Mouse (Mus musculus) forebrain, embryonic 12.5 days (tissue): ENCODE measurements around the gene Slc4a1. TPM values are rescaled to one million over a fixed set of nuclear protein-coding genes. Genes with fewer than 3 reads are reported as not detected.
A peak's percentile ranks its signal among the peaks of the same experiment; 100 is the strongest.

ENCODE experiments used
- ATAC-seq: fragments of 200-750 bp; cut with Nextera tagmentation; 2 replicates; pipeline ENCODE4 v1.8.0; 2017; ENCODE audit warnings: moderate TSS enrichment; ENCODE audit not compliant: low FRiP score
- H3K27ac ChIP-seq: fragments of 300-500 bp; sonication (generic); 2 replicates; pipeline ENCODE4 v1.5.1; 2016; ENCODE audit warnings: mild to moderate bottlenecking
- H3K27me3 ChIP-seq: fragments of 300-500 bp; sonication (generic); 2 replicates; pipeline ENCODE4 v1.6.1; 2016; ENCODE audit warnings: mild to moderate bottlenecking
- H3K36me3 ChIP-seq: fragments of 300-500 bp; sonication (generic); replicated peaks from 2 replicates; pipeline ENCODE4 v1.6.1; 2016; ENCODE audit warnings: mild to moderate bottlenecking
- H3K4me1 ChIP-seq: fragments of 300-500 bp; sonication (generic); 2 replicates; pipeline ENCODE4 v1.6.1; 2016
- H3K4me2 ChIP-seq: fragments of 300-500 bp; sonication (generic); 2 replicates; pipeline ENCODE4 v1.6.1; 2016; ENCODE audit warnings: mild to moderate bottlenecking, moderate library complexity
- H3K4me3 ChIP-seq: fragments of 300-500 bp; sonication (generic); replicated peaks from 2 replicates; pipeline ENCODE4 v1.5.1; 2016; ENCODE audit warnings: mild to moderate bottlenecking
- H3K9ac ChIP-seq: fragments of 300-500 bp; sonication (generic); 2 replicates; pipeline ENCODE4 v1.6.1; 2016; ENCODE audit warnings: mild to moderate bottlenecking
- H3K9me3 ChIP-seq: fragments of 300-500 bp; sonication (generic); 2 replicates; pipeline ENCODE4 v1.6.1; 2016
- WGBS: fragments of 180-500 bp; shearing (Covaris S2); methylation state at CpG from one replicate; pipeline ENCODE4 v1.1.7; 2016; 5-methylcytosine and 5-hydroxymethylcytosine counted together
- polyA plus RNA-seq: library from polyadenylated mRNA; unstranded; fragments of >200 nt; fragmentation: Nextera tagmentation; extraction: Ambion mirVana; gene quantifications from 2 replicates; pipeline ENCODE4 v1.2.1, GENCODE M21; 2016

Slc4a1 gene
- polyA plus RNA-seq, 1 experiment from 2014 or later = 25.7 TPM

GRCm38 (mm10) chr11:102352378-102352777 is 13.6 kb downstream of the Slc4a1 start:
- 44% methylated on average over 5 of the region's 5 CpGs for WGBS
- Histone ChIP-seq H3K9ac (no peak overlapping the region), H3K9me3 (no peaks in the 10 kb centered on the region), H3K27me3 (peaks cover 9% of the 10 kb centered on the region), H3K36me3 (no peaks in the 10 kb centered on the region), H3K4me2 (no peak overlapping the region), H3K27ac (no peak overlapping the region), H3K4me1 (no peaks in the 10 kb centered on the region), H3K4me3 (no peak overlapping the region)
- no peak for ATAC-seq

GRCm38 (mm10) chr11:102350981-102351523 is 15.0 kb downstream of the Slc4a1 start:
- no peak for ATAC-seq

GRCm38 (mm10) chr11:102350416-102350815 is 15.6 kb downstream of the Slc4a1 start:
- no peak for ATAC-seq
- H3K4me3 ChIP-seq = no peak overlapping the region
- H3K9ac ChIP-seq = no peak overlapping the region
- H3K4me2 ChIP-seq = no peak overlapping the region
- WGBS = 90% methylated on average over 4 of the region's 4 CpGs
- no peaks in the 10 kb centered on the region for H3K36me3 ChIP-seq
- no peak overlapping the region for H3K27ac ChIP-seq
- H3K9me3 ChIP-seq = no peaks in the 10 kb centered on the region
- 0 out of 2 replicates have a peak, but pooled peaks cover 2% of the 10 kb centered on the region for H3K4me1 ChIP-seq
- peaks cover 5% of the 10 kb centered on the region for H3K27me3 ChIP-seq

More at GRCm38 (mm10) chr11:102350981-102351523, 15.0 kb downstream of the Slc4a1 start:
- H3K27ac ChIP-seq = no peak overlapping the region
- no peak overlapping the region for H3K9ac ChIP-seq
- no peaks in the 10 kb centered on the region for H3K36me3 ChIP-seq
- no peaks in the 10 kb centered on the region for H3K9me3 ChIP-seq
- WGBS = 91% methylated on average over 17 of the region's 17 CpGs
- H3K4me1 ChIP-seq = 0 out of 2 replicates have a peak, but pooled peaks cover 2% of the 10 kb centered on the region
- H3K27me3 ChIP-seq = peaks cover 5% of the 10 kb centered on the region
- H3K4me2 ChIP-seq = no peak overlapping the region
- H3K4me3 ChIP-seq = no peak overlapping the region

GRCm38 (mm10) chr11:102349189-102349954 is 16.6 kb downstream of the Slc4a1 start:
- Histone ChIP-seq H3K36me3 (no peaks in the 10 kb centered on the region), H3K9me3 (no peaks in the 10 kb centered on the region), H3K27ac (no peak overlapping the region), H3K4me1 (0 out of 2 replicates have a peak, but pooled peaks cover 2% of the 10 kb centered on the region), H3K9ac (no peak overlapping the region), H3K4me2 (no peak overlapping the region), H3K27me3 (peaks cover 5% of the 10 kb centered on the region), H3K4me3 (no peak overlapping the region)
- ATAC-seq = no peak
- WGBS = 80% methylated on average over 3 of the region's 3 CpGs

GRCm38 (mm10) chr11:102348771-102349170 is 17.2 kb downstream of the Slc4a1 start:
- no peak overlapping the region for H3K4me2 ChIP-seq
- ATAC-seq = no peak
- no peaks in the 10 kb centered on the region for H3K36me3 ChIP-seq
- 88% methylated on average over 11 of the region's 11 CpGs for WGBS
- no peak overlapping the region for H3K27ac ChIP-seq
- H3K27me3 ChIP-seq = peaks cover 5% of the 10 kb centered on the region
- H3K9me3 ChIP-seq = no peaks in the 10 kb centered on the region
- no peak overlapping the region for H3K9ac ChIP-seq
- no peak overlapping the region for H3K4me3 ChIP-seq
- 0 out of 2 replicates have a peak, but pooled peaks cover 2% of the 10 kb centered on the region for H3K4me1 ChIP-seq

- H3K27me3 ChIP-seq = peaks cover 5% of the 10 kb centered on the region; the same call in 1 of the 2 replicates
- no peak overlapping the region for H3K27ac ChIP-seq
- H3K9me3 ChIP-seq = no peaks in the 10 kb centered on the region
- no peaks in the 10 kb centered on the region for H3K36me3 ChIP-seq
- 0 out of 2 replicates have a peak, but pooled peaks cover 2% of the 10 kb centered on the region for H3K4me1 ChIP-seq
- WGBS = 83% methylated on average over 7 of the region's 7 CpGs
- no peak overlapping the region for H3K4me2 ChIP-seq
- no peak for ATAC-seq
- H3K4me3 ChIP-seq = no peak overlapping the region
- H3K9ac ChIP-seq = no peak overlapping the region
Measured at GRCm38 (mm10) chr11:102348101-102348585, 17.9 kb downstream of the Slc4a1 start.

- WGBS = 66% methylated on average over 5 of the region's 5 CpGs
- H3K4me2 ChIP-seq = no peak overlapping the region
- H3K27me3 ChIP-seq = peaks cover 5% of the 10 kb centered on the region; the same call in 1 of the 2 replicates
- no peak for ATAC-seq
- no peaks in the 10 kb centered on the region for H3K36me3 ChIP-seq
- no peak overlapping the region for H3K4me3 ChIP-seq
- H3K9me3 ChIP-seq = no peaks in the 10 kb centered on the region
- H3K9ac ChIP-seq = no peak overlapping the region
- no peak overlapping the region for H3K27ac ChIP-seq
- H3K4me1 ChIP-seq = 0 out of 2 replicates have a peak, but pooled peaks cover 2% of the 10 kb centered on the region
Measured at GRCm38 (mm10) chr11:102347683-102348082, 18.3 kb downstream of the Slc4a1 start.

GRCm38 (mm10) chr11:102346926-102347325 is 19.1 kb downstream of the Slc4a1 start:
- H3K9ac ChIP-seq = no peak overlapping the region
- WGBS = 68% methylated on average over 5 of the region's 5 CpGs

GRCm38 (mm10) chr11:102344458-102344857 is 21.5 kb downstream of the Slc4a1 start:
- Histone ChIP-seq H3K4me2 (no peak overlapping the region), H3K27me3 (no peaks in the 10 kb centered on the region), H3K9ac (no peak overlapping the region), H3K9me3 (no peaks in the 10 kb centered on the region), H3K4me3 (no peak overlapping the region), H3K27ac (no peak overlapping the region), H3K4me1 (peaks cover 2% of the 10 kb centered on the region; the same call in 1 of the 2 replicates), H3K36me3 (no peaks in the 10 kb centered on the region)
- ATAC-seq = no peak
- WGBS = 92% methylated on average over 3 of the region's 3 CpGs

More at GRCm38 (mm10) chr11:102346926-102347325, 19.1 kb downstream of the Slc4a1 start:
- H3K27ac ChIP-seq = no peak overlapping the region
- H3K9me3 ChIP-seq = no peaks in the 10 kb centered on the region
- H3K27me3 ChIP-seq = no peaks in the 10 kb centered on the region
- H3K36me3 ChIP-seq = no peaks in the 10 kb centered on the region
- no peak for ATAC-seq
- no peak overlapping the region for H3K4me3 ChIP-seq
- H3K4me2 ChIP-seq = no peak overlapping the region
- peaks cover 2% of the 10 kb centered on the region; the same call in 1 of the 2 replicates for H3K4me1 ChIP-seq

GRCm38 (mm10) chr11:102342742-102343141 is 23.3 kb downstream of the Slc4a1 start:
- Histone ChIP-seq H3K36me3 (no peaks in the 10 kb centered on the region), H3K4me1 (peaks cover 2% of the 10 kb centered on the region; the same call in 1 of the 2 replicates), H3K27ac (0 out of 2 replicates have a peak overlapping the region, but pooled peaks have one; percentile 9), H3K4me2 (no peak overlapping the region), H3K9me3 (no peaks in the 10 kb centered on the region), H3K4me3 (no peak overlapping the region), H3K9ac (no peak overlapping the region), H3K27me3 (0 out of 2 replicates have a peak, but pooled peaks cover 3% of the 10 kb centered on the region)
- no peak for ATAC-seq
- 62% methylated on average over 12 of the region's 12 CpGs for WGBS

- H3K9ac ChIP-seq = no peak overlapping the region
- H3K9me3 ChIP-seq = no peaks in the 10 kb centered on the region
- no peak overlapping the region for H3K4me2 ChIP-seq
Measured at GRCm38 (mm10) chr11:102341101-102341500, 24.9 kb downstream of the Slc4a1 start.

GRCm38 (mm10) chr11:102339624-102340023 is 26.4 kb downstream of the Slc4a1 start:
- ATAC-seq = no peak
- no peak overlapping the region for H3K9ac ChIP-seq
- H3K4me2 ChIP-seq = no peak overlapping the region
- H3K4me3 ChIP-seq = no peak overlapping the region
- 0 out of 2 replicates have a peak, but pooled peaks cover 3% of the 10 kb centered on the region for H3K27me3 ChIP-seq
- H3K27ac ChIP-seq = no peak overlapping the region
- H3K9me3 ChIP-seq = no peaks in the 10 kb centered on the region
- 60% methylated on average over 4 of the region's 4 CpGs for WGBS
- no peaks in the 10 kb centered on the region for H3K36me3 ChIP-seq
- peaks cover 6% of the 10 kb centered on the region for H3K4me1 ChIP-seq

More at GRCm38 (mm10) chr11:102341101-102341500, 24.9 kb downstream of the Slc4a1 start:
- no peaks in the 10 kb centered on the region for H3K36me3 ChIP-seq
- no peaks in the 10 kb centered on the region; the same call in 1 of the 2 replicates for H3K4me1 ChIP-seq
- no peak overlapping the region for H3K27ac ChIP-seq
- WGBS = 94% methylated on average over 4 of the region's 4 CpGs
- H3K4me3 ChIP-seq = no peak overlapping the region
- no peak for ATAC-seq
- H3K27me3 ChIP-seq = 0 out of 2 replicates have a peak, but pooled peaks cover 3% of the 10 kb centered on the region
